Mouse (Mus musculus) lung, postnatal 0 days (tissue): Measurements from ENCODE around the gene Ddx41. TPM values are rescaled to one million over a fixed set of nuclear protein-coding genes. Genes with fewer than 3 reads are reported as not detected.

Experiments
- ATAC-seq: fragments of 200-750 bp; cut with Nextera tagmentation; 2 replicates; pipeline ENCODE4 v1.8.0; 2017; ENCODE audit warnings: moderate library complexity
- DNase-seq: peaks from one replicate; pipeline ENCODE4 v3.0.0-alpha.2; 2016; ENCODE audit warnings: low spot score
- H3K27ac ChIP-seq: fragments of 300-500 bp; sonication (generic); 2 replicates; pipeline ENCODE4 v1.5.1; 2014; ENCODE audit warnings: antibody characterized with exemption, mild to moderate bottlenecking, low read length, mixed read lengths
- H3K27me3 ChIP-seq: fragments of 300-500 bp; sonication (generic); replicated peaks from 2 replicates; pipeline ENCODE4 v1.6.1; 2014; ENCODE audit warnings: low read length, mixed read lengths; ENCODE audit not compliant: insufficient read depth
- H3K36me3 ChIP-seq: fragments of 300-500 bp; sonication (generic); 2 replicates; pipeline ENCODE4 v1.6.1; 2014; ENCODE audit warnings: low read length, mixed read lengths; ENCODE audit not compliant: insufficient read depth
- H3K4me1 ChIP-seq: fragments of 300-500 bp; sonication (generic); 2 replicates; pipeline ENCODE4 v1.6.1; 2014; ENCODE audit warnings: antibody characterized with exemption, low read depth, low read length, mixed read lengths; ENCODE audit not compliant: insufficient read depth
- H3K4me2 ChIP-seq: fragments of 300-500 bp; sonication (generic); replicated peaks from 2 replicates; pipeline ENCODE4 v1.6.1; 2014; ENCODE audit warnings: low read depth, mild to moderate bottlenecking, low read length, moderate library complexity, mixed read lengths
- H3K4me3 ChIP-seq: fragments of 300-500 bp; sonication (generic); 2 replicates; pipeline ENCODE4 v1.5.1; 2014; ENCODE audit warnings: low read depth, low read length
- H3K9ac ChIP-seq: fragments of 300-500 bp; sonication (generic); replicated peaks from 2 replicates; pipeline ENCODE4 v1.6.1; 2014; ENCODE audit warnings: low read depth, mild to moderate bottlenecking
- H3K9me3 ChIP-seq: fragments of 300-500 bp; sonication (generic); 2 replicates; pipeline ENCODE4 v1.6.1; 2016; ENCODE audit warnings: low read length, mixed read lengths
- CTCF ChIP-seq: IDR thresholded peaks from 2 replicates; pipeline ENCODE4 v1.5.1; 2016; ENCODE audit warnings: antibody characterized with exemption, mild to moderate bottlenecking
- EP300 ChIP-seq: IDR thresholded peaks from 2 replicates; pipeline ENCODE4 v1.6.1; 2016; ENCODE audit warnings: antibody characterized with exemption, mild to moderate bottlenecking, control low read depth
- WGBS: fragments of 180-500 bp; shearing (Covaris S2); extraction: QIAGEN DNeasy Blood & Tissue Kit; methylation state at CpG from one replicate; pipeline ENCODE4 v1.1.7; 2014; 5-methylcytosine and 5-hydroxymethylcytosine counted together
- polyA plus RNA-seq: library from polyadenylated mRNA; unstranded; fragments of >200 nt; fragmentation: Nextera tagmentation; extraction: Ambion mirVana; gene quantifications from 2 replicates; pipeline ENCODE4 v1.2.1, GENCODE M21; 2015

Ddx41 gene
- polyA plus RNA-seq, 1 experiment from 2014 or later: 35.3 TPM

DNA sequence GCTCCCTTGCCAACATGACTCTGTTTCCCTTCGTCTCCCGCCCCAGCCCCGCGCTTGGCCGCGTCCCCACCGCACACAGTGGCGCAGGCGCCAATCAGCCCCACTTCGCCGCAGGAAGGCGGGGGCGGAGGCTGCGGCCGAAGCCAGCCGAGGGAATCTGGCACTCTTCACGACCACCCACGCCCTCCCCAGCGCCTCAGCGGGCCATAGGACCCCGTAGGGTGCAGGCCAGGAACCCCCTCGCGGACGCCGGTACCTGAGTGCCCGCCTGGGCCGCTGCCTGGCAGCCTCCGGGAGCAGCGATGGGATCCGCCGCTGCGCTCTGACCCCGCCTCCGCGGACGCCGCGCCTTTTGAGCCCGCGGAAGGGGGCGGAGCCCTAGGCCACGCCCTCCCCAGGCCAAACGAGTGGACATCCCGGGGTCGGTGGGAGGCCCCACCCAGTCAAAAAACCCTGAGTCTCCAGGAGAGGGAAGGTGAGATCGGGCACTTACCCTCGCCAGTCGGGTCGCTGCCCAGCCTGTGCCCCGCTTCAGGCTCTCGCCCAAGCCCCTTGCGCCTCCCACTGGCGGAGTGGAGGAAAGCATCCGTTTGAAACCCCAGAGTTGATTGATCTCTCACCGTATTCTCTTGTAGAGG, 23.2 kb downstream of the Ddx41 start, which contains the start of gene Pdlim7:
Gene Pdlim7, minus strand, starts transcription at position 566 of the 638 bp plus-strand sequence.
- peak; percentile 59 for ATAC-seq
- Histone ChIP-seq H3K4me2 (peak within 1 kb of the TSS; percentile 79), H3K9ac (peak within 1 kb of the TSS; percentile 83), H3K4me3 (peak within 1 kb of the TSS; percentile 85), H3K4me1 (peaks cover 21% of the 10 kb centered on the region), H3K9me3 (no peaks in the 10 kb centered on the region), H3K36me3 (peaks cover 6% of the 10 kb centered on the region; the same call in 1 of the 2 replicates), H3K27me3 (no peaks in the 10 kb centered on the region), H3K27ac (peak within 1 kb of the TSS; percentile 90)
- WGBS: under 1% methylated on average over 51 of the region's 55 CpGs
- TF ChIP-seq EP300 (no peak), CTCF (peak; percentile 92)
- peak; percentile 90 for DNase-seq

DNA sequence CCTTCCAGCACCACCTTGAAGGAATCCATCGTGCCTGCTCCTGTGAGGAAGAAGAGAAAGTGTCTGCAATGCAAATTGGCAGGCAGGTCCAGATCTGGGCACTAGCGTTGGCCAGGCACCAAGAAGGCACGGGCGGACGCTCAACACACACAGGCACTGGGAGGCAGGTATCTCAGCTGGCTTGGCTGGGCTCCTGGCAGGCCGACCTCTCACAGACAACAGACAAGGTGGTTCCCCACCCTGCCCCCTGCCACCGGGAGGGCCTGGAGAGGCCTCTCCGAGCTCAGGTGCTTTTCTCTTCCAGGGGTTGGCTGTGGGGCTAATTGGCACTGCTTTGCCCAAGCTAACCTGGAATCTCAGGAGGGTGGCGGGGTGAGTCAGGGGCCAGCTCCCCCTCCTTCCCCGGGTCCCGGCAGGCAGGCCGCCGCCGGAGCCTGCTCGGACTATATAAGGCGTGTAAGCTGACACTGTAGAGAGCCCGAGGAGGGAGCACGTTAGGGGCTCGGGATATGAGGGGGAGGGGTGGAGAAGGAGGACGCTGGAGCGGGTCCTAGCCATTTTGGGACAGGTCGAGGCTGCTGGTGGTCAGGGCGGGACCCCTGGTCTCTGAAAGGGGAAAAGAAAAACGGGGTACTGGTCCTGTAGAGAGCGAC, 24.0 kb downstream of the Ddx41 start:
- WGBS: under 1% methylated on average over 25 of the region's 25 CpGs
- peaks cover 21% of the 10 kb centered on the region for H3K4me1 ChIP-seq
- peak; percentile 28 for ATAC-seq
- H3K9me3 ChIP-seq: no peaks in the 10 kb centered on the region
- peak overlapping the region; percentile 85 for H3K4me3 ChIP-seq
- H3K4me2 ChIP-seq: peak overlapping the region; percentile 79
- TF ChIP-seq CTCF (no peak), EP300 (no peak)
- peak overlapping the region; percentile 90 for H3K27ac ChIP-seq
- peak overlapping the region; percentile 83 for H3K9ac ChIP-seq
- no peaks in the 10 kb centered on the region for H3K27me3 ChIP-seq
- peaks cover 6% of the 10 kb centered on the region; the same call in 1 of the 2 replicates for H3K36me3 ChIP-seq
- peak; percentile 85 for DNase-seq

DNA sequence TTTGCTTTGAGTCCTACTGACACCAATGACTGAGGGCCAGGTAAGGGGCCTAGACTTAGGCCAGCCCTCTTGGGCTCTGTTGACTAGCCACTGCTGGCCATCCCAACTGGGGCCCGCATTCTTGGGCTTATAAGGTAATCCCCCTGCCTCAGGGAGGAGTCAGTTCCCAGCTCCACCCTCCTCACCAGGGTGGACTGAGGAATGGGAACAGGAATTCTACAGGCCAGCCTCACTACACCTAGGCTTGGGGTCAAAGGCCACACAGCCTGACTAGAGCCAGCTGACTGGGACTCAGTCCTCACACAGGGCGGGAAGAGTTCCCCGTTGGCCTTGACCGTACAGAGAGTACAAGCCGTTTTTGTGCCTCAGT, 25.0 kb downstream of the Ddx41 start:
- Histone ChIP-seq H3K4me2 (peak overlapping the region; percentile 79), H3K4me3 (peak overlapping the region; percentile 3; the same call in 1 of the 2 replicates), H3K27ac (peak overlapping the region; percentile 90), H3K9ac (0 out of 2 replicates have a peak overlapping the region, but pooled peaks have one; percentile 16), H3K36me3 (peaks cover 6% of the 10 kb centered on the region; the same call in 1 of the 2 replicates), H3K4me1 (peaks cover 21% of the 10 kb centered on the region), H3K27me3 (no peaks in the 10 kb centered on the region), H3K9me3 (no peaks in the 10 kb centered on the region)
- 17% methylated on average over 5 of the region's 5 CpGs for WGBS
- ATAC-seq (no peak), DNase-seq (no peak)
- TF ChIP-seq CTCF (no peak), EP300 (no peak)

DNA sequence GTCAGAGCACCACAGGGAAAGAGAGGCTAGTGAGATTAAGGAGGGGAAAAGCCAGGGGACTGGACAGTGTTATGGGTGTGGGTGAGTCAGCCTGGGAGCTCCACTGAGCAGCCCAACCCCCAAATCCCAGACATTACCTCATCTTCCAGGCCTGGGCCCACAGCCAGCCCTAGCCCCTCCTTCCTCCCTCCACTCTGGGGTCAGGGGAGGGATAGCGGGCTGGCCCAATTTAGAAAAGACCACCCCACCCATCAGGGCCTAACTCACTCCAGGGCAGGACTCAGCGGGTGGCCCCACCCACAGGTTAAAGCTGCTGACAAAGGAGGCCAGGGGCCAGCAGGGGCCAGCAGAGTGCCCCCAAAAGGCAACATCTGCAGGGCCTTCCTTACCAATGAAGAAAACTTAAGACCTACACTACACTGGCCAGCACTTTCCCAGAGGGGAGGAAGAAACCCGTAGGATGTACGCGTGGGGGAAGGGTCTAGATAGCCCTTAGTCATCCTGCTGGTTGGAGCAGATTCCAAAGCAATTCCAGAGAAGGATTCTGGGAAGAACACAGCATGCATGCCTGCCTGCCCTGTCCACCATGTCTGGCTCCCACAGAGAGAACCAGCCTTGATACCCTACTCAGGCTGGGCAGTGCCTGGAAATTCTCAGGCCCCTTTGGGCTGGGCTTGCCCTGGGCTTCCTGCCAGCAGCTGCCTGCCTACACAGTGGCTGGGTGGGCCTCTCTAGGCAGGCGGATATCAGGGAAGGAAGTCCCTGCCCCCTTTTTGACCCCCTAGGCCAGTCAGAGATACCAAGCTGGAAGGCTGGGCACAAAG, 25.6 kb downstream of the Ddx41 start:
- DNase-seq: peak; percentile 93
- WGBS: 1% methylated on average over 6 of the region's 6 CpGs
- peak overlapping the region; percentile 90 for H3K27ac ChIP-seq
- peaks cover 21% of the 10 kb centered on the region for H3K4me1 ChIP-seq
- H3K9ac ChIP-seq: 0 out of 2 replicates have a peak overlapping the region, but pooled peaks have one; percentile 16
- H3K36me3 ChIP-seq: peaks cover 10% of the 10 kb centered on the region; the same call in 1 of the 2 replicates
- H3K27me3 ChIP-seq: no peaks in the 10 kb centered on the region
- TF ChIP-seq CTCF (peak; percentile 48), EP300 (peak; percentile 49)
- no peaks in the 10 kb centered on the region for H3K9me3 ChIP-seq
- H3K4me3 ChIP-seq: peak overlapping the region; percentile 3; the same call in 1 of the 2 replicates
- H3K4me2 ChIP-seq: peak overlapping the region; percentile 79
- ATAC-seq: peak; percentile 88

DNA sequence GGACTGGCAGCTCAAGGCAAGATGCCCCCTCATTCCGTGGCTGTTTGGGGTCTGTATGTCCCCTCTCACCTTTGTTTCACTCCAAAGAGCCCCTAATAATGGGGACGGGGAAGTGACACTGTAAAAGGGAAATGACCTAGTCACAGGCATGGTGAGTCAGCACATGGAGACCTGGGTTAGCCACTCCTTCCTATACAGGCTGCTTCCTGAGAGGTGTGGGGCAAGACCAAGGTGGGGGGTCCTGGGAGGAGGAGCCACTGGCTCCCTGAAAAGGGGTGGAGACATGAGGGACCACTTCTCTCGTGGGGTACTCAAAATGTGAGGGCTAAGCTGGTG, 26.2 kb downstream of the Ddx41 start:
- DNase-seq (no peak), ATAC-seq (peak; percentile 31)
- no peaks in the 10 kb centered on the region for H3K9me3 ChIP-seq
- TF ChIP-seq CTCF: no peak
- TF ChIP-seq EP300: 0 out of 2 replicates have a peak, but pooled peaks have one; percentile 56
- H3K9ac ChIP-seq: no peak overlapping the region
- 29% methylated on average over 3 of the region's 3 CpGs for WGBS
- H3K36me3 ChIP-seq: peaks cover 13% of the 10 kb centered on the region; the same call in 1 of the 2 replicates
- H3K27me3 ChIP-seq: no peaks in the 10 kb centered on the region
- peaks cover 21% of the 10 kb centered on the region for H3K4me1 ChIP-seq
- peak overlapping the region; percentile 90 for H3K27ac ChIP-seq
- no peak overlapping the region for H3K4me3 ChIP-seq
- H3K4me2 ChIP-seq: 0 out of 2 replicates have a peak overlapping the region, but pooled peaks have one; percentile 6

DNA sequence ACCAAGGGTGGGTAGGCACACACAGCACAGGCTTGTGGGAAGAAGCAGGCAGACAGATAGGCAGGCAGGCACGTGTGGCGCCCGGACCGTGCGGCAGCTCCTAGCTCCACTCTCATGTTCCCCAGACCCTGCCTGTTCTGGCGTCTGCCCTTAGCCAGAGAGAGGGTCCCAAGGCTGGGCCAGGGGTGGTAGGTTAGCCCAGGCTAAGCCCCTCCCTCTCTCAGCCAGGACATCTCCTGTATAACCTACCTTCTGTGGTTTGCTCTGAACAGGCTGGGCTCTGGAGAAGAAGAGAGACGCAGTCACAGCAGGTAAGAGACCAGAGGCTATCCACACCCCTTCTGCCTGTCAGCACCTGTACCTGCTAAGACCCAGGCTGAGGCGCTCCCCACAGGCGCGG, 27.9 kb downstream of the Ddx41 start:
- no peaks in the 10 kb centered on the region for H3K9me3 ChIP-seq
- H3K27me3 ChIP-seq: no peaks in the 10 kb centered on the region; the same call in 1 of the 2 replicates
- H3K4me3 ChIP-seq: no peak overlapping the region
- DNase-seq: no peak
- no peak for ATAC-seq
- H3K36me3 ChIP-seq: peaks cover 24% of the 10 kb centered on the region; the same call in 1 of the 2 replicates
- TF ChIP-seq CTCF (no peak), EP300 (no peak)
- WGBS: 94% methylated on average over 10 of the region's 10 CpGs
- peaks cover 21% of the 10 kb centered on the region for H3K4me1 ChIP-seq
- H3K4me2 ChIP-seq: no peak overlapping the region
- H3K9ac ChIP-seq: no peak overlapping the region
- H3K27ac ChIP-seq: no peak overlapping the region
